Mouse (Mus musculus) C2C12 (cell line): ENCODE measurements around the gene Nsd2. TPM values are rescaled to one million over a fixed set of nuclear protein-coding genes. Genes with fewer than 3 reads are reported as not detected.

Experiments
- H3K27me3 ChIP-seq: one replicate; pipeline ENCODE4 v1.6.1; 2011; ENCODE audit not compliant: control insufficient read depth, insufficient read depth, insufficient read length
- H3K36me3 ChIP-seq: one replicate; pipeline ENCODE4 v1.6.1; 2011; ENCODE audit not compliant: control insufficient read depth, insufficient read depth
- H3K4me3 ChIP-seq: one replicate; pipeline ENCODE4 v1.5.1; 2011; ENCODE audit warnings: mild to moderate bottlenecking, control low read depth; ENCODE audit not compliant: poor library complexity, insufficient read depth, severe bottlenecking
- H3K79me2 ChIP-seq: one replicate; pipeline ENCODE4 v1.6.1; 2011; ENCODE audit not compliant: control insufficient read depth, insufficient read depth
- H3K79me3 ChIP-seq: one replicate; pipeline ENCODE4 v1.6.1; 2011; ENCODE audit warnings: low read depth, control low read depth
- H3ac ChIP-seq: one replicate; pipeline ENCODE3; 2011; ENCODE audit warnings: low read depth; ENCODE audit not compliant: control insufficient read depth, insufficient read length
- CEBPB ChIP-seq: IDR thresholded peaks from one replicate; pipeline ENCODE4 v1.6.1; 2011; ENCODE audit warnings: low read depth, mild to moderate bottlenecking, control low read depth, moderate library complexity
- CTCF ChIP-seq: IDR thresholded peaks from one replicate; pipeline ENCODE4 v1.5.1; 2011; ENCODE audit not compliant: control insufficient read depth, insufficient read depth, insufficient read length
- FOSL1 ChIP-seq: IDR thresholded peaks from one replicate; pipeline ENCODE4 v1.8.0; 2011; ENCODE audit warnings: mild to moderate bottlenecking, low read length; ENCODE audit not compliant: poor library complexity, insufficient read depth, severe bottlenecking
- MAX ChIP-seq: IDR thresholded peaks from one replicate; pipeline ENCODE4 v1.6.1; 2011; ENCODE audit warnings: mild to moderate bottlenecking, control low read depth
- MYOD1 ChIP-seq: IDR thresholded peaks from one replicate; pipeline ENCODE4 v1.6.1; 2011; ENCODE audit warnings: low read depth; ENCODE audit not compliant: control insufficient read depth, insufficient read length
- MYOG ChIP-seq: IDR thresholded peaks from one replicate; pipeline ENCODE4 v1.6.1; 2011; ENCODE audit not compliant: control insufficient read depth, insufficient read length; ENCODE audit errors: extremely low read depth
- USF1 ChIP-seq: IDR thresholded peaks from one replicate; pipeline ENCODE4 v1.6.1; 2011; ENCODE audit warnings: low read depth, mild to moderate bottlenecking, control low read depth, moderate library complexity
- polyA plus RNA-seq: library from polyadenylated mRNA; unstranded; fragments of >200 nt; fragmentation: generic; extraction: Trizol; gene quantifications from one replicate; pipeline ENCODE4 v1.2.1, GENCODE M21; 2012; ENCODE audit warnings: missing spikeins

Nsd2 gene
- polyA plus RNA-seq, 1 experiment: 41.7 TPM

- H3ac ChIP-seq: no peak overlapping the region
- peaks cover 22% of the 10 kb centered on the region for H3K79me3 ChIP-seq
- peaks cover 73% of the 10 kb centered on the region for H3K36me3 ChIP-seq
- no peak overlapping the region for H3K4me3 ChIP-seq
- no peaks in the 10 kb centered on the region for H3K27me3 ChIP-seq
- peaks cover 39% of the 10 kb centered on the region for H3K79me2 ChIP-seq
- TF ChIP-seq FOSL1 (no peak), MYOG (no peak), MYOD1 (no peak), USF1 (no peak)
Observed at GRCm38 (mm10) chr5:33854019-33854418, 33.5 kb downstream of the Nsd2 start.

- Histone ChIP-seq H3K79me2 (peaks cover 12% of the 10 kb centered on the region), H3ac (no peak overlapping the region), H3K36me3 (peaks cover 84% of the 10 kb centered on the region), H3K27me3 (no peaks in the 10 kb centered on the region), H3K79me3 (peaks cover 4% of the 10 kb centered on the region), H3K4me3 (no peak overlapping the region)
- no peak for TF ChIP-seq CEBPB
- no peak for TF ChIP-seq USF1
- TF ChIP-seq FOSL1: no peak
- TF ChIP-seq MYOG: no peak
- TF ChIP-seq MYOD1: no peak
- TF ChIP-seq MAX: no peak
Observed at GRCm38 (mm10) chr5:33857693-33858092, 37.2 kb downstream of the Nsd2 start.

GRCm38 (mm10) chr5:33875472-33875871 lies 54.9 kb downstream of the Nsd2 start:
- Histone ChIP-seq H3ac (no peak overlapping the region), H3K27me3 (no peaks in the 10 kb centered on the region), H3K36me3 (peaks cover 83% of the 10 kb centered on the region), H3K79me3 (no peaks in the 10 kb centered on the region), H3K4me3 (no peak overlapping the region), H3K79me2 (no peaks in the 10 kb centered on the region)
- TF ChIP-seq CEBPB (no peak), CTCF (no peak), FOSL1 (no peak), MAX (no peak), MYOG (no peak), USF1 (no peak), MYOD1 (no peak)

- Histone ChIP-seq H3K36me3 (peaks cover 84% of the 10 kb centered on the region), H3K27me3 (no peaks in the 10 kb centered on the region)
- TF ChIP-seq MAX (no peak), MYOG (no peak), MYOD1 (no peak), CEBPB (no peak), USF1 (no peak), FOSL1 (no peak), CTCF (no peak)
Observed at GRCm38 (mm10) chr5:33881118-33881517, 60.6 kb downstream of the Nsd2 start.

GRCm38 (mm10) chr5:33893406-33893805 lies 72.9 kb downstream of the Nsd2 start:
- TF ChIP-seq MYOG (no peak), MAX (no peak), CTCF (no peak), CEBPB (no peak), FOSL1 (no peak), USF1 (no peak), MYOD1 (no peak)
- Histone ChIP-seq H3K36me3 (peaks cover 93% of the 10 kb centered on the region), H3K4me3 (no peak overlapping the region)

More at GRCm38 (mm10) chr5:33881118-33881517, 60.6 kb downstream of the Nsd2 start:
- Histone ChIP-seq H3ac (no peak overlapping the region), H3K79me2 (no peaks in the 10 kb centered on the region), H3K79me3 (no peaks in the 10 kb centered on the region), H3K4me3 (no peak overlapping the region)

GRCm38 (mm10) chr5:33895116-33895515 lies 74.6 kb downstream of the Nsd2 start:
- H3ac ChIP-seq: no peak overlapping the region
- H3K4me3 ChIP-seq: no peak overlapping the region
- H3K79me3 ChIP-seq: no peaks in the 10 kb centered on the region
- no peaks in the 10 kb centered on the region for H3K79me2 ChIP-seq
- H3K36me3 ChIP-seq: peaks cover 89% of the 10 kb centered on the region
- no peak for TF ChIP-seq USF1
- no peak for TF ChIP-seq MYOD1
- TF ChIP-seq CEBPB: no peak
- no peak for TF ChIP-seq FOSL1
- TF ChIP-seq CTCF: no peak
- TF ChIP-seq MYOG: no peak
- no peak for TF ChIP-seq MAX
- no peaks in the 10 kb centered on the region for H3K27me3 ChIP-seq

More at GRCm38 (mm10) chr5:33893406-33893805, 72.9 kb downstream of the Nsd2 start:
- no peaks in the 10 kb centered on the region for H3K79me2 ChIP-seq
- no peaks in the 10 kb centered on the region for H3K79me3 ChIP-seq
- no peaks in the 10 kb centered on the region for H3K27me3 ChIP-seq
- H3ac ChIP-seq: no peak overlapping the region
